In genomic region chr13:22034443-22035266, GRCm38 (mm10) we compare ENCODE assay signal across 7 mouse cellular contexts. TPM values are rescaled to one million over a fixed set of nuclear protein-coding genes. Genes with fewer than 3 reads are reported as not detected.
DNase-seq lines count a peak whose midpoint lies in the region; ATAC-seq and TF ChIP-seq lines count a peak whose summit lies in the region.

No protein-coding gene starts in this region.

- H3K9me3 ChIP-seq in CH12.LX (replicated peaks; ENCODE audit: low read length): no peaks in the 10 kb centered on the region
- H3K9me3 ChIP-seq in forebrain, embryonic 12.5 days: no peaks in the 10 kb centered on the region
- H3K9me3 ChIP-seq in limb, embryonic 11.5 days (ENCODE audit: control insufficient read depth, low read length): no peaks in the 10 kb centered on the region

- ATAC-seq in forebrain, embryonic 12.5 days (ENCODE audit: low FRiP score): no peak; the same call in none of the 2 replicates
- ATAC-seq in limb, embryonic 11.5 days (ENCODE audit: insufficient number of reproducible peaks, low FRiP score, low TSS enrichment, low read depth): no peak

- in situ Hi-C loops in CH12.LX (cut with MboI; ENCODE audit: low pct_ligation_motif_present, low pct_unique_long_range_greater_than_20kb, low sequenced_read_pairs): loop anchor here (5.0 to 25.0 kb wide), 4 partner anchors 107 to 1728 kb away; partner anchors contain the start of genes Hist1h1a, Hist1h2ab, Hist1h3a and Hist1h3b

- dilution Hi-C loops in CH12.LX (cut with MboI; ENCODE audit: extremely low pct_ligation_motif_present, extremely low pct_unique_long_range_greater_than_20kb, low sequenced_read_pairs): no loop called here

- TF ChIP-seq CTCF in CH12.LX (conservative IDR thresholded peaks at IDR 0.05 in 1 of 2, IDR thresholded peaks at IDR 0.05 in 1 of 2; ENCODE audit: low read depth in 2 of 2, low read length in 2 of 2): no peak
- no peak for TF ChIP-seq CTCF in small intestine, adult 2 months (IDR thresholded peaks at IDR 0.05; ENCODE audit: extremely low read depth, insufficient read length, insufficient replicate concordance, low read depth, low read length)

- DNase-seq in 3134 (ENCODE audit: extremely low read depth, insufficient read length, low spot score) (peak; percentile 79), CH12.LX (ENCODE audit: extremely low read depth) (peak; percentile 56)
- DNase-seq in limb, embryonic 11.5 days (ENCODE audit: low spot score): peak; percentile 67
- no peak for DNase-seq in urinary bladder, adult 2 months (ENCODE audit: low spot score)
- no peak for DNase-seq in cerebellum, adult 11 months

- peak overlapping the region; percentile 84 for H3K27ac ChIP-seq in CH12.LX (ENCODE audit: insufficient read depth, low read depth)
- H3K27ac ChIP-seq in forebrain, embryonic 12.5 days: peak overlapping the region; percentile 92
- H3K27ac ChIP-seq in limb, embryonic 11.5 days (replicated peaks; ENCODE audit: low read depth, low read length): peak overlapping the region; percentile 96
- H3K27ac ChIP-seq in small intestine, adult 2 months (ENCODE audit: insufficient read depth, low read depth, low read length): 0 out of 2 replicates have a peak overlapping the region, but pooled peaks have one; percentile 58

- H3K36me3 ChIP-seq in CH12.LX (replicated peaks in 1 of 2; ENCODE audit: control insufficient read depth in 1 of 2, insufficient read depth in 1 of 2, low read length in 1 of 2): no peaks in the 10 kb centered on the region
- H3K36me3 ChIP-seq in forebrain, embryonic 12.5 days (replicated peaks): no peaks in the 10 kb centered on the region
- H3K36me3 ChIP-seq in limb, embryonic 11.5 days (ENCODE audit: control insufficient read depth, insufficient read depth, low read length): no peaks in the 10 kb centered on the region
- H3K36me3 ChIP-seq in small intestine, adult 2 months (ENCODE audit: control insufficient read depth, insufficient read depth, low read length): no peaks in the 10 kb centered on the region

- peak overlapping the region; percentile 92 for H3K9ac ChIP-seq in CH12.LX (ENCODE audit: insufficient read depth, low read depth)
- H3K9ac ChIP-seq in forebrain, embryonic 12.5 days: peak overlapping the region; percentile 68
- peak overlapping the region; percentile 90 for H3K9ac ChIP-seq in limb, embryonic 11.5 days (ENCODE audit: low read length)

- H3K4me3 ChIP-seq in CH12.LX (replicated peaks in 1 of 3; ENCODE audit: low read depth in 2 of 3, low read length in 2 of 3, poor library complexity in 1 of 3): peak overlapping the region; percentile 4 to 56 (median 50)
- H3K4me3 ChIP-seq in forebrain, embryonic 12.5 days (replicated peaks): peak overlapping the region; percentile 43
- H3K4me3 ChIP-seq in limb, embryonic 11.5 days (ENCODE audit: low read depth, low read length): peak overlapping the region; percentile 37
- H3K4me3 ChIP-seq in small intestine, adult 2 months (ENCODE audit: low read depth, low read length): peak overlapping the region; percentile 50

- no peaks in the 10 kb centered on the region for H3K79me2 ChIP-seq in CH12.LX (replicated peaks; ENCODE audit: control insufficient read depth, extremely low read depth, insufficient read depth, poor library complexity, severe bottlenecking)

- under 1% methylated on average over 14 of the region's 14 CpGs for WGBS in forebrain, embryonic 12.5 days
- WGBS in limb, embryonic 11.5 days: 1% methylated on average over 9 of the region's 14 CpGs
- 1% methylated on average over 14 of the region's 14 CpGs for WGBS in small intestine, adult 2 months

- H3K4me2 ChIP-seq in CH12.LX (ENCODE audit: insufficient read depth, low read depth, poor library complexity, severe bottlenecking): peak overlapping the region; percentile 78
- H3K4me2 ChIP-seq in forebrain, embryonic 12.5 days: peak overlapping the region; percentile 67
- peak overlapping the region; percentile 54 for H3K4me2 ChIP-seq in limb, embryonic 11.5 days (ENCODE audit: low read depth, severe bottlenecking)

- H3K27me3 ChIP-seq in CH12.LX (replicated peaks): no peaks in the 10 kb centered on the region
- H3K27me3 ChIP-seq in forebrain, embryonic 12.5 days: no peaks in the 10 kb centered on the region
- no peaks in the 10 kb centered on the region for H3K27me3 ChIP-seq in limb, embryonic 11.5 days (ENCODE audit: control insufficient read depth, insufficient read depth, low read length)
- no peaks in the 10 kb centered on the region for H3K27me3 ChIP-seq in small intestine, adult 2 months (ENCODE audit: control insufficient read depth, insufficient read depth, low read length)

- TF ChIP-seq POLR2A in CH12.LX (IDR thresholded peaks at IDR 0.05; ENCODE audit: low read depth, low read length): peak; percentile 88
- no peak for TF ChIP-seq POLR2A in small intestine, adult 2 months (IDR thresholded peaks at IDR 0.05; ENCODE audit: low read depth, low read length)

- no peak for TF ChIP-seq EP300 in CH12.LX (IDR thresholded peaks at IDR 0.05; ENCODE audit: low read length)

- H3K4me1 ChIP-seq in CH12.LX (ENCODE audit: control insufficient read depth in 1 of 2, insufficient read depth in 2 of 2): peaks cover 3 to 27% of the 10 kb centered on the region in 2 experiments; a peak in 3 of 4 replicates
- peaks cover 24% of the 10 kb centered on the region for H3K4me1 ChIP-seq in forebrain, embryonic 12.5 days
- peaks cover 7% of the 10 kb centered on the region for H3K4me1 ChIP-seq in limb, embryonic 11.5 days (ENCODE audit: control insufficient read depth, insufficient read depth, low read length)
- peaks cover 2% of the 10 kb centered on the region; the same call in 1 of the 2 replicates for H3K4me1 ChIP-seq in small intestine, adult 2 months (ENCODE audit: control insufficient read depth, insufficient read depth, insufficient read length, low read length)

- TF ChIP-seq RAD21 in CH12.LX (IDR thresholded peaks at IDR 0.05; ENCODE audit: low read depth, low read length): no peak

TF ChIP-seq in CH12.LX, 34 proteins besides CTCF, POLR2A, EP300 and RAD21 (continues in another document):
- TF ChIP-seq CHD2 (IDR thresholded peaks at IDR 0.05; ENCODE audit: low read length) (no peak), ZNF384 (IDR thresholded peaks at IDR 0.05; ENCODE audit: low read depth, low read length) (peak; percentile 45; the same call in 1 of the 2 replicates), POLR2AphosphoS2 (IDR thresholded peaks at IDR 0.05; ENCODE audit: low read depth, low read length) (peak; percentile 97), BHLHE40 (IDR thresholded peaks at IDR 0.05; ENCODE audit: low read depth, low read length) (no peak), ZMIZ1 (IDR thresholded peaks at IDR 0.05; ENCODE audit: low read depth, low read length) (peak; percentile 97), USF2 (conservative IDR thresholded peaks at IDR 0.05; ENCODE audit: low read depth, low read length) (peak; percentile 39), RCOR1 (conservative IDR thresholded peaks at IDR 0.05; ENCODE audit: low read depth, low read length) (0 out of 2 replicates have a peak, but pooled peaks have one; percentile 15), IRF4 (IDR thresholded peaks at IDR 0.05; ENCODE audit: low read depth, low read length) (0 out of 2 replicates have a peak, but pooled peaks have one; percentile 3), MAX (IDR thresholded peaks at IDR 0.05; ENCODE audit: low read length) (peak; percentile 92), MXI1 (IDR thresholded peaks at IDR 0.05; ENCODE audit: low read depth, low read length) (peak; percentile 93)

RNA-seq across cellular contexts. Expression of gene Hist1h2ah, which starts 0.7 kb away (rescaled TPM):
- total RNA-seq in CH12.LX (2012; rRNA removed) (628 and 652 TPM in 2 replicates), CH12.LX (2014; rRNA removed) (4.9 and 8.1 TPM in 2 replicates)
- 2.3 and 4.5 TPM in 2 replicates for polyA plus RNA-seq in CH12.LX (2012; ENCODE audit: insufficient read length, low read depth)
- 7.0 and 22.0 TPM in 2 replicates for polyA plus RNA-seq in forebrain, embryonic 12.5 days (2016; fragmentation: Nextera tagmentation; extraction: Ambion mirVana)
- polyA plus RNA-seq in limb, embryonic 11.5 days (2014; fragmentation: Nextera tagmentation; extraction: Ambion mirVana): 5.5 and 22.0 TPM in 2 replicates
- 106 and 238 TPM in 2 replicates for polyA plus RNA-seq in small intestine, adult 2 months (2012; rRNA removed)
- polyA plus RNA-seq in urinary bladder, adult 2 months (2012; rRNA removed): 0.46 TPM in 1 of 2 replicates, not detected in the other

RNA-seq across cellular contexts. Expression of gene Hist1h2bk, which starts 1.0 kb away (rescaled TPM):
- total RNA-seq in CH12.LX (2012; rRNA removed) (2,586 and 2,636 TPM in 2 replicates), CH12.LX (2014; rRNA removed) (38.2 and 47.2 TPM in 2 replicates)
- polyA plus RNA-seq in CH12.LX (2012; ENCODE audit: insufficient read length, low read depth): 3.7 and 8.1 TPM in 2 replicates
- polyA plus RNA-seq in forebrain, embryonic 12.5 days (2016; fragmentation: Nextera tagmentation; extraction: Ambion mirVana): 10.0 and 10.5 TPM in 2 replicates
- 13.8 and 14.0 TPM in 2 replicates for polyA plus RNA-seq in limb, embryonic 11.5 days (2014; fragmentation: Nextera tagmentation; extraction: Ambion mirVana)
- polyA plus RNA-seq in small intestine, adult 2 months (2012; rRNA removed): 34.9 and 41.4 TPM in 2 replicates
- polyA plus RNA-seq in urinary bladder, adult 2 months (2012; rRNA removed): 0.18 and 0.74 TPM in 2 replicates

RNA-seq across cellular contexts. Expression of gene Hist1h4i, which starts 6.5 kb away (rescaled TPM):
- total RNA-seq in CH12.LX (2012; rRNA removed) (768 and 812 TPM in 2 replicates), CH12.LX (2014; rRNA removed) (29.9 and 35.7 TPM in 2 replicates)
- 6.4 TPM in 2 replicates for polyA plus RNA-seq in CH12.LX (2012; ENCODE audit: insufficient read length, low read depth)
- polyA plus RNA-seq in forebrain, embryonic 12.5 days (2016; fragmentation: Nextera tagmentation; extraction: Ambion mirVana): 44.5 and 46.9 TPM in 2 replicates
- polyA plus RNA-seq in limb, embryonic 11.5 days (2014; fragmentation: Nextera tagmentation; extraction: Ambion mirVana): 29.4 and 30.2 TPM in 2 replicates
- 6.3 and 10.1 TPM in 2 replicates for polyA plus RNA-seq in small intestine, adult 2 months (2012; rRNA removed)
- 3.2 and 4.3 TPM in 2 replicates for polyA plus RNA-seq in urinary bladder, adult 2 months (2012; rRNA removed)

RNA-seq across cellular contexts. Expression of gene Hist1h2ag, which starts 8.1 kb away (rescaled TPM):
- total RNA-seq in CH12.LX (2012; rRNA removed) (576 and 708 TPM in 2 replicates), CH12.LX (2014; rRNA removed) (21.8 and 22.0 TPM in 2 replicates)
- 7.3 and 13.0 TPM in 2 replicates for polyA plus RNA-seq in CH12.LX (2012; ENCODE audit: insufficient read length, low read depth)
- 82.7 and 84.6 TPM in 2 replicates for polyA plus RNA-seq in forebrain, embryonic 12.5 days (2016; fragmentation: Nextera tagmentation; extraction: Ambion mirVana)
- 75.3 and 79.2 TPM in 2 replicates for polyA plus RNA-seq in limb, embryonic 11.5 days (2014; fragmentation: Nextera tagmentation; extraction: Ambion mirVana)
- 22.6 and 24.8 TPM in 2 replicates for polyA plus RNA-seq in small intestine, adult 2 months (2012; rRNA removed)
- polyA plus RNA-seq in urinary bladder, adult 2 months (2012; rRNA removed): 0.50 and 0.56 TPM in 2 replicates

RNA-seq across cellular contexts. Expression of gene Hist1h2bj, which starts 8.4 kb away (rescaled TPM):
- total RNA-seq in CH12.LX (2012; rRNA removed) (1,723 and 1,790 TPM in 2 replicates), CH12.LX (2014; rRNA removed) (23.2 and 23.8 TPM in 2 replicates)
- polyA plus RNA-seq in CH12.LX (2012; ENCODE audit: insufficient read length, low read depth): 0.72 and 2.5 TPM in 2 replicates
- polyA plus RNA-seq in forebrain, embryonic 12.5 days (2016; fragmentation: Nextera tagmentation; extraction: Ambion mirVana): 13.1 and 15.8 TPM in 2 replicates
- 18.9 and 19.9 TPM in 2 replicates for polyA plus RNA-seq in limb, embryonic 11.5 days (2014; fragmentation: Nextera tagmentation; extraction: Ambion mirVana)
- 16.9 and 21.2 TPM in 2 replicates for polyA plus RNA-seq in small intestine, adult 2 months (2012; rRNA removed)
- polyA plus RNA-seq in urinary bladder, adult 2 months (2012; rRNA removed): 0.65 and 1.6 TPM in 2 replicates

Comparison
In these comparisons a context has a peak if more than half of its experiments do, and no peak if none do; other contexts are left out.
1. DNase-seq: peak in 3134 (single experiment), CH12.LX (single experiment) and limb, embryonic 11.5 days (single experiment); none in urinary bladder, adult 2 months (single experiment) and cerebellum, adult 11 months (single experiment).
2. Peak in every context shown above with its lines, with median percentiles within 50 percentile points of each other: H3K27ac ChIP-seq, H3K4me2 ChIP-seq, H3K4me3 ChIP-seq and H3K9ac ChIP-seq.